Mouse (Mus musculus) ZHBTc4 (cell line): ENCODE measurements around the gene Gm20458.

Experiments
- DNase-seq: peaks from one replicate; pipeline ENCODE4 v3.0.0-alpha.2; 2011; ENCODE audit warnings: low read depth, low spot score

Gm20458 gene

GRCm38 (mm10) chr2:164460745-164461551 is at the start of gene Gm20458:
Gm20458 (plus strand) TSS chr2:164460967.
- DNase-seq, result peak; percentile 98

DNA sequence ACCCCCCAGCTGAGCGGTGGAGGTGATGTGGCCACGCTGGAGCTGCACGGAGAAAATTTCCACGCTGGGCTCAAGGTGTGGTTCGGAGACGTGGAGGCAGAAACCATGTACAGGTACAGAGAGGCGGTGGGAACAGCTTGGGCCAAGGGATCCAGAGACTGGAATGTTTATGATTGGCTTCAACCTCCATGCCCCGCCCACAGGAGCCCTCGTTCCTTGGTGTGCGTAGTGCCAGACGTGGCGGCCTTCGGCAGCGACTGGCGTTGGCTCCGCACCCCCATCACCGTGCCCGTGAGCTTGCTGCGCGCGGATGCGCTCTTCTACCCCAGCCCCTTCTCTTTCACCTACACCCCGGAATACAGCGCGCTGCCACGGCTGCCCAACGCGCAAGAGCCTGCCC is 46.6 kb upstream of the Gm20458 start:
- peak; percentile 77 for DNase-seq

DNA sequence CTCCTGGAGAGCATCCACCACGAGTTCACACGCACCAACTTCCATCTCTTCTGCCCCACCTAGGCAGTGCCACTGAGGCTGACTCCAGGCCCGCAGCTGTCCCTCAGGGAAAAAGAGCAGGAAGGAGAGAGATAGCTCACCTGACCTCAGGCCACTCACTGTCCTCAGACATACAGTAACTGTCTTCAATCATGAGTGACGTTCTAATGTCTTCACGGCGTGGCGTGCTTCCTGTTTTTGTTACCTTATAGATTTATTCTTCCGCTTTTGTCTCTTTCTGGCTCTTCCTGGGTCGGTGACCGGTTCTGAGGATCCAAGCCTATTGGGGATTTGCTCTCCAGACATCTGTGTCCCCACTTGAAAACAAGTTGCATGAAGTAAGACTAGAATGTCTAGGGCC is 46.2 kb upstream of the Gm20458 start:
- no peak for DNase-seq

DNA sequence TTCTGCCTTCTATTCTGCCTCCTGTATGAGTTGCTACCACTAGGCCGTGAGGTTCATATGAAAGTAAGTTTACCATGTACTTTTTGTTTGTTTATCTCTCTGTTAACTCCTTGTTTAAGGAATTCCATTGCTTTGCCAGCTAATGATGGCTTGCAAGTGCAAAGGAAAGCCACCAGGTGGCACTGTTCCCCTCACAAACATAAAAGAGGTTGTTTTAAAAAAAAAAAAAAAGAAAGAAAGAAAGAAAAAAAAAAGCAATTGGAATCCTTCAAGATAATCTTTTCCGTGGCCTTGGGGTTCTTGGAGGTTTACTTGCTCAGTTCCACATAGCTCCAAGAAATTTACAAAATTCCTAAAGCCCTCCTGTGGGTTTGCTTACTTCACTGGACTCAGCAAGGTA is 43.6 kb upstream of the Gm20458 start:
- DNase-seq, result peak; percentile 70

GRCm38 (mm10) chr2:164418308-164418875 is 42.4 kb upstream of the Gm20458 start:
- peak; percentile 61 for DNase-seq

DNA sequence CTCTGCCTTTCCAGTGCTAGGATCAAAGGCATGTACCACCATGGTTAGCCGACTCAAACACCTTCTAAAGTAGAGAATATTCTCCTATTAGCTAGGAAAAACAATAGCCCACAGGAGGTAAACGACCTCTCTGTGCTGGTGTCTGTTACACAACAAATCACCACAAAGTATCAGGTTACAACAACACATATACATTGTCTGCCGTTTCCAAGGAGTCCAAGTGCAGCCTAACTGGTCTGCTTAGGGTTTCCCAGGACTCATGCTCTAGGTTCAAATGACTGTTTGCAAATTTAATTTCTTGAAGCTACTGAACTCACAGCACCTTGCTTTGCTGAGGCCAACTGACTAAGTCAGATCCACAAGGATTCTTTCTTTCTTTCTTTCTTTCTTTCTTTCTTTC is 41.3 kb upstream of the Gm20458 start:
- DNase-seq, result peak; percentile 39

- DNase-seq, result no peak
Measured at GRCm38 (mm10) chr2:164421306-164421705, 39.5 kb upstream of the Gm20458 start.

DNA sequence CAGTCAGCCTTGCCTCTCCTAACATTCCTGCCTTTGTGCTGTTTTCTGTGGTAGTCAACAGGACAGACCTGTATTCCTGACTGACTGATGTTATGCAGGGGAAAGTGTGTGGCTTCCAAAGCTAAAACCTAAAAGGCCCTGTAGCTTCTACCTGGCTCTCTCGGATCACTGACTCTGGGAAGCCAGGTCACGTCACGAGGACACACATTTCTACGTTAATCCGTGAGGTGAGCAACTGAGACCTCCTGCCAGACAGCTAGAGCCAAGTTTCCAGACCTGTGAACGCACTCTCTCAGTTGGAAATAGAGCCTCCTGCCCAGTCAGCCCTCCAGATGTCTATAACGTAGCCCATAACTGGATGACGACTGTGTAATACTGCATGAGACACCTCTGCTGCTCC is 38.8 kb upstream of the Gm20458 start:
- no peak for DNase-seq

GRCm38 (mm10) chr2:164422675-164423393 is 37.9 kb upstream of the Gm20458 start:
- DNase-seq, result no peak

- DNase-seq, result no peak
Measured at GRCm38 (mm10) chr2:164423464-164423863, 37.3 kb upstream of the Gm20458 start.

- DNase-seq, result no peak
Measured at GRCm38 (mm10) chr2:164424406-164424805, 36.4 kb upstream of the Gm20458 start.

GRCm38 (mm10) chr2:164425401-164425800 is 35.4 kb upstream of the Gm20458 start:
- DNase-seq, result no peak

DNA sequence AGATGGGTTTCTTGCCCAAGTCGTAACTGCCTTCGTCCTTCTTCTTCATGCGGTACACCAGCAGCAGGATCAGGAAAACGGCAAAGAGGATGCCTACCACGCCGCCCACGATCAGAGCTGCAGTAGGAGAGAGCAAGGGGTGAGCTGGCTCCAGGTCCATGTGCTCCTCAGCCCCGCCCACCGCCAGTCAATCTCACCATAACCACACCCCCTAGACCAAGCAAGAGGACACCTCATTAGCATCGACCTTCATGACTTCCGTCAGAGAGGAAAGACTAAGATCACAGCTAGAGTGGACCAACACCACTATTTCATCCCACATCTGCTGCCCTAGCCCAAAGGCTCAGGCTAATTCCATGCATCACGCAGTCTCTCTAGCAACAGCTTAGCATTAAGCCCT is 34.6 kb upstream of the Gm20458 start:
- DNase-seq, result peak; percentile 85

DNA sequence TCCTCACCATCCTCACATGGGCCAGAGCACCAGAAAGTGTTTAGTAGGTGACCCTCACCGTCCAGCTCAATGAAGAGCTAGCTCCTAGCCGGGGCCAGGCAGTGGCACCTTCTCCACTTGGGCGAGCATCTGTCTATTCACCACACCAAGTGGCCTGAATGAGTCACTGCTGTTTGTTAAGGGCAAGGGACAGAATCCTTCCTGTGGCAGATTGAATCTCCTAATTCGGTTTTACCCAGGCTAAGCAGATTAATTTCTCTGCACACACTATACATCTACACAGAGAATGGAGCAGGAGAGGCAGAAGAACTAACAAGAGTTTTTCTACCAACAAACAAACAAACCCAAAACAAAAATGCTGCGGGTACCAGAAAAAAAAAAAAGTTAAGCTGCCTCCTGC is 33.8 kb upstream of the Gm20458 start:
- DNase-seq, result no peak

GRCm38 (mm10) chr2:164428451-164428850 is 32.3 kb upstream of the Gm20458 start:
- peak; percentile 78 for DNase-seq

- DNase-seq, result peak; percentile 51
Measured at GRCm38 (mm10) chr2:164429881-164430615, 30.7 kb upstream of the Gm20458 start.

DNA sequence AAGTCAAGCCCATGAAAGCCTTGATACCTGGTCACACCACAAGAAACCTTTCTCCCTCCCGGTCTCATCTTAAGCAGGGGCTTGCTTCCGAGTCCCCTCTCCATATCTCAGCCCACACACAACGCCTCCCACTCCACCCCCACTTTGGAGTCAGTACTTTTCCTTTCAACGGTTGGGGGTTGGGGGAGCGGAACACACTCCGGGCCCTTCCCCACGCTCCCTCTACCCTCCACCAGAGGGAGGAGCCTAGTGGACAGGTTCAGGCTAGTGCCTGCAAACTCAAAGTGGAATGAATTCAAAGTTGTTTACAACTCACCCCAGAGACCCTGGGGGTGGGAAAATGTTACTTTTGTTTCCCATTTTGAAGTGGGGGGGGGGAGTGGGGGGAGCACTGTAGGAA is 30.1 kb upstream of the Gm20458 start:
- DNase-seq, result peak; percentile 77

- DNase-seq, result no peak
Measured at GRCm38 (mm10) chr2:164431676-164432465, 28.9 kb upstream of the Gm20458 start.

- DNase-seq, result no peak
Measured at GRCm38 (mm10) chr2:164432541-164433191, 28.1 kb upstream of the Gm20458 start.

GRCm38 (mm10) chr2:164433278-164433895 is 27.4 kb upstream of the Gm20458 start:
- peak; percentile 68 for DNase-seq
